ENCODE assay signal across 8 mouse cellular contexts in the genomic region with DNA sequence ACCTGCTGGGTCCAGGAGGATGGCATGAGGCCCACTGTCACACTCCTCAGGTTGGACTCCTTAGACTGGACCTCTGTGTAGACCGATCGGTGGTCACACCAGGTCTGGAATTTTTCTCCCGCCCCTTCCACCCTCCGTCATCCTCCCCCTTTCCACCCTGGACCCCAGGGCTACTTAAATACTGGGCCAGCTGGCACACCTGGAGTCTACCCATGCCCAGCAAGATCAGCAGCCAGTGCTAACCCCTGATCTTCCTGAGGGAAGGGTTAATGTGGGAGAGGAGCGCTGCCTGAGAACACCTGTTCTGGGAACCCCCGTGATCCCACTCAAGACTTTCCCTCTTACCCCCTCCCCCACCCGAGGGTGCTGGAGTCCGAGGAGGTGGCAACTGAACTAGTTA. TPM values are rescaled to one million over a fixed set of nuclear protein-coding genes. Genes with fewer than 3 reads are reported as not detected.
DNase-seq lines count a peak whose midpoint lies in the region; TF ChIP-seq lines count a peak whose summit lies in the region.

No protein-coding gene starts in this region.

- peaks cover 55% of the 10 kb centered on the region for H3K4me1 ChIP-seq in heart, embryonic 10.5 days
- peaks cover 7 to 32% of the 10 kb centered on the region in 2 experiments for H3K4me1 ChIP-seq in ES-E14 (ENCODE audit: control insufficient read depth in 2 of 2, insufficient read depth in 2 of 2, low read length in 2 of 2, poor library complexity in 1 of 2)
- peaks cover 49% of the 10 kb centered on the region for H3K4me1 ChIP-seq in hindbrain, embryonic 10.5 days (replicated peaks)

- peak overlapping the region; percentile 95 for H3K9ac ChIP-seq in ES-E14 (ENCODE audit: insufficient read depth, low read depth, low read length, poor library complexity, severe bottlenecking)

- peak overlapping the region; percentile 91; the same call in 1 of the 2 replicates for H3K27ac ChIP-seq in heart, embryonic 10.5 days
- H3K27ac ChIP-seq in ES-E14 (ENCODE audit: insufficient read depth, low read depth, low read length, poor library complexity, severe bottlenecking) (no peak overlapping the region), macrophage (no peak overlapping the region)
- H3K27ac ChIP-seq in hindbrain, embryonic 10.5 days = peak overlapping the region; percentile 89; the same call in 1 of the 2 replicates

- WGBS in heart, embryonic 10.5 days = 62% methylated on average over 8 of the region's 8 CpGs
- WGBS in hindbrain, embryonic 10.5 days = 78% methylated on average over 8 of the region's 8 CpGs
- WGBS in macrophage (ENCODE audit: missing documents) = 87% methylated on average over 8 of the region's 8 CpGs

- no peak for DNase-seq in heart, embryonic 10.5 days (ENCODE audit: low spot score)
- DNase-seq in heart, adult 18-20 months = no peak
- no peak for DNase-seq in ES-E14 (ENCODE audit: low read depth, low spot score)
- DNase-seq in hindbrain, embryonic 10.5 days (ENCODE audit: low spot score) = no peak
- no peak for DNase-seq in adrenal gland, postnatal 14 days
- DNase-seq in layer of hippocampus, postnatal 25 days (ENCODE audit: extremely low spot score in 1 of 2, low spot score in 1 of 2) = no peak
- no peak for DNase-seq in c-Kit-positive CD71-positive TER-119-positive erythroid progenitor cells, embryonic 14.5 days (ENCODE audit: low spot score)

- in situ Hi-C loops in ES-E14 (cut with MboI; ENCODE audit: low sequenced_read_pairs in 2 of 2, unreplicated experiment in 2 of 2) = no loop called here

- H3K4me3 ChIP-seq in heart, embryonic 10.5 days = peak overlapping the region; percentile 76
- peak overlapping the region; percentile 87 to 97; a peak in 3 of 4 replicates for H3K4me3 ChIP-seq in ES-E14 (ENCODE audit: insufficient read depth in 1 of 2, low read depth in 1 of 2, low read length in 2 of 2, poor library complexity in 1 of 2, severe bottlenecking in 1 of 2)
- H3K4me3 ChIP-seq in hindbrain, embryonic 10.5 days = peak overlapping the region; percentile 86
- peak overlapping the region; percentile 38; the same call in 1 of the 2 replicates for H3K4me3 ChIP-seq in macrophage (ENCODE audit: inconsistent target)

- H3K79me2 ChIP-seq in macrophage (ENCODE audit: inconsistent target) = no peaks in the 10 kb centered on the region; the same call in 1 of the 2 replicates

- 0 out of 2 replicates have a peak, but pooled peaks cover 5% of the 10 kb centered on the region for H3K27me3 ChIP-seq in heart, embryonic 10.5 days (ENCODE audit: insufficient read depth, poor library complexity, severe bottlenecking)
- H3K27me3 ChIP-seq in hindbrain, embryonic 10.5 days (ENCODE audit: insufficient read depth, poor library complexity, severe bottlenecking) = peaks cover 41% of the 10 kb centered on the region

- no peaks in the 10 kb centered on the region for H3K36me3 ChIP-seq in heart, embryonic 10.5 days
- H3K36me3 ChIP-seq in ES-E14 (ENCODE audit: control insufficient read depth, insufficient read depth, low read length, poor library complexity, severe bottlenecking) = no peaks in the 10 kb centered on the region
- no peaks in the 10 kb centered on the region for H3K36me3 ChIP-seq in hindbrain, embryonic 10.5 days
- H3K36me3 ChIP-seq in macrophage (ENCODE audit: inconsistent target) = no peaks in the 10 kb centered on the region

- no peaks in the 10 kb centered on the region for H3K9me3 ChIP-seq in heart, embryonic 10.5 days
- H3K9me3 ChIP-seq in ES-E14 (ENCODE audit: control insufficient read depth, insufficient read depth, low read depth, low read length) = no peaks in the 10 kb centered on the region
- H3K9me3 ChIP-seq in hindbrain, embryonic 10.5 days = no peaks in the 10 kb centered on the region

TF ChIP-seq in ES-E14, 5 proteins besides CTCF, POLR2A, EP300 and RAD21:
- TF ChIP-seq CHD2 (IDR thresholded peaks at IDR 0.05; ENCODE audit: low read depth, low read length) (no peak), ZNF384 (IDR thresholded peaks at IDR 0.05; ENCODE audit: low read depth, low read length) (no peak), ZC3H11A (IDR thresholded peaks at IDR 0.05; ENCODE audit: borderline replicate concordance, low read depth, low read length) (no peak), HCFC1 (IDR thresholded peaks at IDR 0.05; ENCODE audit: borderline replicate concordance, insufficient read depth, low read length) (no peak), MAFK (IDR thresholded peaks at IDR 0.05; ENCODE audit: insufficient read depth, low read depth, low read length) (no peak)

RNA-seq across cellular contexts. Expression of gene Maff, which starts 2.2 kb away (rescaled TPM):
- polyA plus RNA-seq in heart, embryonic 10.5 days (2016; fragmentation: Nextera tagmentation; extraction: Ambion mirVana) = 1.6 and 2.0 TPM in 2 replicates
- 10 to 100 TPM; 12.8 to 17.6 TPM for total RNA-seq in heart, adult 18-20 months (2021)
- total RNA-seq in ES-E14 (2012; rRNA removed) = 9.7 and 13.2 TPM in 2 replicates
- 0.97 and 1.1 TPM in 2 replicates for polyA plus RNA-seq in hindbrain, embryonic 10.5 days (2016; fragmentation: Nextera tagmentation; extraction: Ambion mirVana)
- total RNA-seq in macrophage (2018; cell fraction: chromatin; rRNA removed) = 100 to 1,000 TPM in 6 of 26 experiments, 10 to 100 TPM in 13, 1 to 10 TPM in 6, under 1 TPM in 1; 0.69 to 224 (median 51.8) TPM
- total RNA-seq in macrophage (2018; cell fraction: cytosol; rRNA removed) = 100 to 1,000 TPM in 4 of 26 experiments, 10 to 100 TPM in 9, 1 to 10 TPM in 12, under 1 TPM in 1; 0.74 to 189 (median 14.3) TPM
- total RNA-seq in macrophage (2018; cell fraction: nucleus; rRNA removed) = 100 to 1,000 TPM in 10 of 26 experiments, 10 to 100 TPM in 10, 1 to 10 TPM in 4, under 1 TPM in 1, not detected in 1; 0.77 to 247 (median 56.4) TPM
- polyA plus RNA-seq in macrophage (2018) = 0.80 to 4.1 TPM (median 1.8 TPM) in 3 replicates
- 6.2 and 7.4 TPM in 2 replicates for total RNA-seq in adrenal gland, postnatal 14 days (2021)
- 1 to 10 TPM in 1 of 2 experiments, under 1 TPM in 1; 0.61 to 1.0 TPM for total RNA-seq in layer of hippocampus, postnatal 25 days (2021)

RNA-seq across cellular contexts. Expression of gene Pla2g6, which starts 20.5 kb away (rescaled TPM):
- polyA plus RNA-seq in heart, embryonic 10.5 days (2016; fragmentation: Nextera tagmentation; extraction: Ambion mirVana) = 17.2 and 17.3 TPM in 2 replicates
- total RNA-seq in heart, adult 18-20 months (2021) = 10 to 100 TPM in 1 of 2 experiments, 1 to 10 TPM in 1; 9.4 to 11.3 TPM
- 59.2 and 80.9 TPM in 2 replicates for total RNA-seq in ES-E14 (2012; rRNA removed)
- polyA plus RNA-seq in hindbrain, embryonic 10.5 days (2016; fragmentation: Nextera tagmentation; extraction: Ambion mirVana) = 24.2 and 25.3 TPM in 2 replicates
- 10 to 100 TPM in 25 of 26 experiments, 1 to 10 TPM in 1; 5.2 to 39.9 (median 23.9) TPM for total RNA-seq in macrophage (2018; cell fraction: chromatin; rRNA removed)
- 1 to 10 TPM; 2.4 to 5.7 (median 5.1) TPM for total RNA-seq in macrophage (2018; cell fraction: cytosol; rRNA removed)
- total RNA-seq in macrophage (2018; cell fraction: nucleus; rRNA removed) = 10 to 100 TPM in 19 of 26 experiments, 1 to 10 TPM in 7; 6.0 to 24.3 (median 13.6) TPM
- 4.5 to 6.8 TPM (median 5.8 TPM) in 3 replicates for polyA plus RNA-seq in macrophage (2018)
- total RNA-seq in adrenal gland, postnatal 14 days (2021) = 22.1 and 26.0 TPM in 2 replicates
- total RNA-seq in layer of hippocampus, postnatal 25 days (2021) = 10 to 100 TPM; 24.2 to 24.3 TPM

RNA-seq across cellular contexts. Expression of gene Tmem184b, which starts 54.7 kb away (rescaled TPM):
- polyA plus RNA-seq in heart, embryonic 10.5 days (2016; fragmentation: Nextera tagmentation; extraction: Ambion mirVana) = 67.7 and 76.3 TPM in 2 replicates
- total RNA-seq in heart, adult 18-20 months (2021) = 10 to 100 TPM; 34.8 to 36.7 TPM
- 40.6 and 51.7 TPM in 2 replicates for total RNA-seq in ES-E14 (2012; rRNA removed)
- 54.8 and 56.2 TPM in 2 replicates for polyA plus RNA-seq in hindbrain, embryonic 10.5 days (2016; fragmentation: Nextera tagmentation; extraction: Ambion mirVana)
- 100 to 1,000 TPM in 4 of 26 experiments, 10 to 100 TPM in 22; 28.7 to 169 (median 80.3) TPM for total RNA-seq in macrophage (2018; cell fraction: chromatin; rRNA removed)
- total RNA-seq in macrophage (2018; cell fraction: cytosol; rRNA removed) = 100 to 1,000 TPM in 7 of 26 experiments, 10 to 100 TPM in 19; 38.4 to 119 (median 77.1) TPM
- total RNA-seq in macrophage (2018; cell fraction: nucleus; rRNA removed) = 100 to 1,000 TPM in 12 of 26 experiments, 10 to 100 TPM in 14; 36.9 to 193 (median 93.6) TPM
- 40.4 to 55.8 TPM (median 48.1 TPM) in 3 replicates for polyA plus RNA-seq in macrophage (2018)
- total RNA-seq in adrenal gland, postnatal 14 days (2021) = 45.2 and 48.0 TPM in 2 replicates
- total RNA-seq in layer of hippocampus, postnatal 25 days (2021) = 10 to 100 TPM; 54.2 to 55.4 TPM

Comparison
In these comparisons a context has a peak if more than half of its experiments do, and no peak if none do; other contexts are left out.
1. H3K27ac ChIP-seq: peak in heart, embryonic 10.5 days (single experiment) and hindbrain, embryonic 10.5 days (single experiment); none in ES-E14 (single experiment) and macrophage (single experiment).
2. H3K4me3 ChIP-seq: peak in every context shown above with its lines; median percentile 92 in ES-E14; 86 in hindbrain, embryonic 10.5 days; 76 in heart, embryonic 10.5 days; 38 in macrophage.